11 mouse cellular contexts compared by ENCODE assay signal in genomic region chr17:72505213-72505612, GRCm38 (mm10).
DNase-seq lines count a peak whose midpoint lies in the region; ATAC-seq lines count a peak whose summit lies in the region.
"Had no signal": no experiment of that assay in that cellular context is flagged by ENCODE, and none has a peak within 500 bp of the region (broad histone marks: within the 10 kb centered on the region; RNA-seq: fewer than 3 reads in every experiment).

No protein-coding gene starts in this region.

- 0 out of 2 replicates have a peak overlapping the region, but pooled peaks have one; percentile 26 for H3K27ac ChIP-seq in hindbrain, embryonic 12.5 days
- H3K27ac ChIP-seq: embryonic facial prominence, embryonic 10.5 days had no signal

- ATAC-seq in hindbrain, embryonic 12.5 days (ENCODE audit: low FRiP score) = peak; percentile 87
- no peak for ATAC-seq in inflammation-experienced regulatory T-cells, adult 6 months

- H3K9ac ChIP-seq in hindbrain, embryonic 12.5 days = no peak overlapping the region
- H3K9ac ChIP-seq: lung, embryonic 14.5 days had no signal

- peak; percentile 23 for DNase-seq in cerebellum, adult 9-11 months
- no peak for DNase-seq in cerebellum, adult 9-10 months
- DNase-seq in left cerebral cortex, postnatal 4 days = peak; percentile 40
- peak; percentile 8 for DNase-seq in right cerebral cortex, adult 18-20 months
- DNase-seq in thymus, postnatal 0 days (ENCODE audit: low spot score) = no peak
- DNase-seq in cerebellum, postnatal 36 days = no peak
- DNase-seq: adrenal gland, postnatal 25 days; lung, embryonic 14.5 days had no signal

- H3K4me3 ChIP-seq in hindbrain, embryonic 12.5 days = no peak overlapping the region
- H3K4me3 ChIP-seq: embryonic facial prominence, embryonic 10.5 days had no signal

- peaks cover 7% of the 10 kb centered on the region for H3K4me1 ChIP-seq in hindbrain, embryonic 12.5 days
- H3K4me1 ChIP-seq: embryonic facial prominence, embryonic 10.5 days had no signal

- no peak overlapping the region for H3K4me2 ChIP-seq in hindbrain, embryonic 12.5 days (replicated peaks)
- H3K4me2 ChIP-seq: lung, embryonic 14.5 days had no signal

- WGBS in hindbrain, embryonic 12.5 days = 12% methylated on average over 7 of the region's 7 CpGs

- H3K27me3 ChIP-seq in hindbrain, embryonic 12.5 days = no peaks in the 10 kb centered on the region

- no peaks in the 10 kb centered on the region for H3K36me3 ChIP-seq in hindbrain, embryonic 12.5 days
- H3K36me3 ChIP-seq: embryonic facial prominence, embryonic 10.5 days had no signal

- H3K9me3 ChIP-seq in hindbrain, embryonic 12.5 days (replicated peaks) = no peaks in the 10 kb centered on the region
- H3K9me3 ChIP-seq: embryonic facial prominence, embryonic 10.5 days had no signal

- intact Hi-C loops in left cerebral cortex, postnatal 4 days (cut with DNase I) = no loop called here

Comparison
In these comparisons a context has a peak if more than half of its experiments do, and no peak if none do; other contexts are left out.
1. DNase-seq: peak in cerebellum, adult 9-11 months (single experiment), left cerebral cortex, postnatal 4 days (single experiment) and right cerebral cortex, adult 18-20 months (single experiment); none in cerebellum, adult 9-10 months (single experiment), thymus, postnatal 0 days (single experiment) and cerebellum, postnatal 36 days (0 of 2).